Mouse (Mus musculus) megakaryocyte, adult 5-6 weeks (primary cell): ENCODE data around the gene Slc6a1. TPM values are rescaled to one million over a fixed set of nuclear protein-coding genes. Genes with fewer than 3 reads are reported as not detected.

Source experiments
- ATAC-seq: 2 replicates; pipeline ENCODE4 v1.8.0; 2016; ENCODE audit warnings: mild to moderate bottlenecking, inconsistent platforms; ENCODE audit not compliant: poor library complexity, severe bottlenecking
- total RNA-seq, 2 experiments: library from RNA; stranded (forward) in 1 of 2; stranded (reverse) in 1 of 2; fragments of 153-499, 151-499 nt in 1 of 2; fragments of 221-1000, 200-1000 nt in 1 of 2; gene quantifications; 2 replicates each; pipeline versions ENCODE4 v1.2.3 to v1.2.4; 2015 to 2017

The Slc6a1 gene
- total RNA-seq, 2 experiments from 2014 or later = not detected

GRCm38 (mm10) chr6:114347831-114348754, 65.7 kb downstream of the Slc6a1 start:
- ATAC-seq = no peak

GRCm38 (mm10) chr6:114354635-114355034, 72.2 kb downstream of the Slc6a1 start:
- no peak for ATAC-seq

GRCm38 (mm10) chr6:114358171-114358570, 75.7 kb downstream of the Slc6a1 start:
- no peak for ATAC-seq

- ATAC-seq = peak; percentile 79
Observed at GRCm38 (mm10) chr6:114362355-114362754, 79.9 kb downstream of the Slc6a1 start.

GRCm38 (mm10) chr6:114363740-114364139, 81.3 kb downstream of the Slc6a1 start:
- no peak for ATAC-seq

- ATAC-seq = peak; percentile 78
Observed at GRCm38 (mm10) chr6:114364734-114365133, 82.3 kb downstream of the Slc6a1 start.

DNA sequence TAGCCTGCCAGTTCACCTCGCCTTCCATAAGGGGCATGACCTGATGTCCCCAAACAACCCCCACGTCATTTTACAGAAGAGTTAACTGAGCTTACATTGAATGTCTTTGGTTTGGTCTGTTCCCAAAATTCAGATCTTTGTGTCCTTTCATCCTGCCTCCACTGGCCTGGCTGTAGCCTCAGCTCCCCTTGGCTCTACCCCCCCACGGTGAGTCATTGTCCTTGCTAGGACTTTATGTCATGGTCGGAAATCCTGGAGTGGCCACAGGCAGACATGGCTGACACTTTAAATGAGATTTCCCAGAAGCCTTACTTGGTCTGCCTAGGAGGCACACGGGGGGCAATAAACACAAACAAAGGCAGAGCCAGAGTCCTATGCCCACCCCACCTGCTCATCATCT, 83.8 kb downstream of the Slc6a1 start:
- ATAC-seq = no peak

Other genes with a start within 250 kb of the Slc6a1 start
- gene Atp2b2, start 240.0 kb upstream of the Slc6a1 start, total RNA-seq (2015) = not detected in 2 replicates
- not detected in 2 replicates for gene Atp2b2, start 240.0 kb upstream of the Slc6a1 start, total RNA-seq (2017)
- gene Slc6a11, start 151.4 kb upstream of the Slc6a1 start, total RNA-seq (2015) = not detected in 2 replicates
- gene Slc6a11, start 151.4 kb upstream of the Slc6a1 start, total RNA-seq (2017) = not detected in 2 replicates
- 0.23 and 0.78 TPM in 2 replicates for gene Hrh1, start 115.3 kb downstream of the Slc6a1 start, total RNA-seq (2015)
- gene Hrh1, start 115.3 kb downstream of the Slc6a1 start, total RNA-seq (2017) = 1.1 TPM in 1 of 2 replicates, not detected in the other